Mouse (Mus musculus): ENCODE results near the gene Wnt6. TPM values are rescaled to one million over a fixed set of nuclear protein-coding genes. Genes with fewer than 3 reads are reported as not detected.

Gene Wnt6
- polyA plus RNA-seq (2015; fragmentation: Nextera tagmentation; extraction: Ambion mirVana), result 5.6 and 7.2 TPM in 2 replicates

- Histone ChIP-seq H3K4me1 (peaks cover 33% of the 10 kb centered on the region), H3K36me3 (replicated peaks) (no peaks in the 10 kb centered on the region), H3K4me3 (peak within 1 kb of the TSS; percentile 46), H3K27me3 (replicated peaks) (peaks cover 86% of the 10 kb centered on the region), H3K4me2 (peak within 1 kb of the TSS; percentile 94), H3K9ac (peak within 1 kb of the TSS; percentile 43), H3K9me3 (no peaks in the 10 kb centered on the region), H3K27ac (no peak within 1 kb of the TSS)
- WGBS, result 0% methylated on average over 1 of the region's 8 CpGs
- ATAC-seq (replicated peaks), result no peak
Observed at GRCm38 (mm10) chr1:74771845-74771930, at the start of gene Wnt6. TSS of gene Wnt6 (plus strand) at chr1:74771892.

- Histone ChIP-seq H3K9ac (no peak overlapping the region), H3K27ac (no peak overlapping the region), H3K27me3 (replicated peaks) (no peaks in the 10 kb centered on the region), H3K4me2 (no peak overlapping the region), H3K9me3 (no peaks in the 10 kb centered on the region), H3K4me3 (no peak overlapping the region), H3K4me1 (no peaks in the 10 kb centered on the region), H3K36me3 (replicated peaks) (no peaks in the 10 kb centered on the region)
- WGBS, result 76% methylated on average over 2 of the region's 2 CpGs
- ATAC-seq (replicated peaks), result no peak
Observed at GRCm38 (mm10) chr1:74723748-74724147, 47.9 kb upstream of the Wnt6 start.

- Histone ChIP-seq H3K4me1 (no peaks in the 10 kb centered on the region), H3K4me3 (no peak overlapping the region), H3K27me3 (replicated peaks) (no peaks in the 10 kb centered on the region), H3K27ac (no peak overlapping the region), H3K4me2 (no peak overlapping the region), H3K36me3 (replicated peaks) (no peaks in the 10 kb centered on the region), H3K9me3 (no peaks in the 10 kb centered on the region), H3K9ac (no peak overlapping the region)
- ATAC-seq (replicated peaks), result no peak
- 84% methylated on average over 5 of the region's 5 CpGs for WGBS
Observed at GRCm38 (mm10) chr1:74726114-74726513, 45.6 kb upstream of the Wnt6 start.

- Histone ChIP-seq H3K9ac (no peak overlapping the region), H3K4me3 (no peak overlapping the region), H3K27me3 (replicated peaks) (no peaks in the 10 kb centered on the region), H3K36me3 (replicated peaks) (no peaks in the 10 kb centered on the region), H3K4me2 (no peak overlapping the region), H3K4me1 (no peaks in the 10 kb centered on the region), H3K27ac (no peak overlapping the region), H3K9me3 (no peaks in the 10 kb centered on the region)
- 91% methylated on average over 5 of the region's 5 CpGs for WGBS
- no peak for ATAC-seq (replicated peaks)
Observed at GRCm38 (mm10) chr1:74726674-74727073, 45.0 kb upstream of the Wnt6 start.

- H3K27me3 ChIP-seq (replicated peaks), result no peaks in the 10 kb centered on the region
- no peak overlapping the region for H3K9ac ChIP-seq
- H3K27ac ChIP-seq, result no peak overlapping the region
- H3K9me3 ChIP-seq, result no peaks in the 10 kb centered on the region
- H3K4me2 ChIP-seq, result no peak overlapping the region
- no peak for ATAC-seq (replicated peaks)
- 81% methylated on average over 8 of the region's 8 CpGs for WGBS
- H3K36me3 ChIP-seq (replicated peaks), result no peaks in the 10 kb centered on the region
- no peak overlapping the region for H3K4me3 ChIP-seq
- no peaks in the 10 kb centered on the region for H3K4me1 ChIP-seq
Observed at GRCm38 (mm10) chr1:74728446-74728845, 43.2 kb upstream of the Wnt6 start.

- no peak overlapping the region for H3K9ac ChIP-seq
- H3K27ac ChIP-seq, result no peak overlapping the region
- no peaks in the 10 kb centered on the region for H3K4me1 ChIP-seq
- WGBS, result 91% methylated on average over 12 of the region's 12 CpGs
- H3K4me2 ChIP-seq, result no peak overlapping the region
- H3K4me3 ChIP-seq, result no peak overlapping the region
- no peak for ATAC-seq (replicated peaks)
- no peaks in the 10 kb centered on the region for H3K27me3 ChIP-seq (replicated peaks)
- no peaks in the 10 kb centered on the region for H3K9me3 ChIP-seq
- no peaks in the 10 kb centered on the region for H3K36me3 ChIP-seq (replicated peaks)
Observed at GRCm38 (mm10) chr1:74736977-74737376, 34.7 kb upstream of the Wnt6 start.

- WGBS, result 88% methylated on average over 7 of the region's 7 CpGs
- H3K4me2 ChIP-seq, result no peak overlapping the region
- H3K36me3 ChIP-seq (replicated peaks), result no peaks in the 10 kb centered on the region
- H3K4me3 ChIP-seq, result no peak overlapping the region
- H3K9ac ChIP-seq, result no peak overlapping the region
- ATAC-seq (replicated peaks), result no peak
- no peak overlapping the region for H3K27ac ChIP-seq
- H3K4me1 ChIP-seq, result no peaks in the 10 kb centered on the region
- H3K27me3 ChIP-seq (replicated peaks), result no peaks in the 10 kb centered on the region
- no peaks in the 10 kb centered on the region for H3K9me3 ChIP-seq
Observed at GRCm38 (mm10) chr1:74737500-74737899, 34.2 kb upstream of the Wnt6 start.

- 87% methylated on average over 7 of the region's 7 CpGs for WGBS
- no peaks in the 10 kb centered on the region for H3K36me3 ChIP-seq (replicated peaks)
- H3K9ac ChIP-seq, result no peak overlapping the region
- no peaks in the 10 kb centered on the region for H3K27me3 ChIP-seq (replicated peaks)
- H3K4me2 ChIP-seq, result no peak overlapping the region
- H3K4me3 ChIP-seq, result no peak overlapping the region
- no peaks in the 10 kb centered on the region for H3K4me1 ChIP-seq
- no peaks in the 10 kb centered on the region for H3K9me3 ChIP-seq
- H3K27ac ChIP-seq, result no peak overlapping the region
- ATAC-seq (replicated peaks), result no peak
Observed at GRCm38 (mm10) chr1:74740846-74741245, 30.8 kb upstream of the Wnt6 start.

- no peaks in the 10 kb centered on the region for H3K9me3 ChIP-seq
- no peak for ATAC-seq (replicated peaks)
- 73% methylated on average over 5 of the region's 5 CpGs for WGBS
Observed at GRCm38 (mm10) chr1:74747335-74747734, 24.4 kb upstream of the Wnt6 start.

GRCm38 (mm10) chr1:74748643-74749271 lies 22.9 kb upstream of the Wnt6 start, which contains the start of gene Prkag3:
TSS of gene Prkag3 (minus strand) at chr1:74749221.
- ATAC-seq (replicated peaks), result no peak
- no peak within 1 kb of the TSS for H3K4me3 ChIP-seq
- WGBS, result 7% methylated on average over 30 of the region's 30 CpGs

More at GRCm38 (mm10) chr1:74747335-74747734, 24.4 kb upstream of the Wnt6 start:
- Histone ChIP-seq H3K36me3 (replicated peaks) (no peaks in the 10 kb centered on the region), H3K4me2 (no peak overlapping the region), H3K4me3 (no peak overlapping the region), H3K9ac (no peak overlapping the region), H3K4me1 (peaks cover 4% of the 10 kb centered on the region; the same call in 1 of the 2 replicates), H3K27ac (no peak overlapping the region), H3K27me3 (replicated peaks) (peaks cover 11% of the 10 kb centered on the region; the same call in 1 of the 2 replicates)

GRCm38 (mm10) chr1:74749301-74749700 lies 22.4 kb upstream of the Wnt6 start:
- H3K4me2 ChIP-seq, result no peak overlapping the region
- H3K27ac ChIP-seq, result no peak overlapping the region
- no peak overlapping the region for H3K9ac ChIP-seq
- no peak for ATAC-seq (replicated peaks)
- H3K4me1 ChIP-seq, result peaks cover 4% of the 10 kb centered on the region; the same call in 1 of the 2 replicates
- no peaks in the 10 kb centered on the region for H3K9me3 ChIP-seq
- H3K27me3 ChIP-seq (replicated peaks), result peaks cover 11% of the 10 kb centered on the region; the same call in 1 of the 2 replicates
- WGBS, result 78% methylated on average over 7 of the region's 7 CpGs
- H3K4me3 ChIP-seq, result no peak overlapping the region
- H3K36me3 ChIP-seq (replicated peaks), result no peaks in the 10 kb centered on the region

More at GRCm38 (mm10) chr1:74748643-74749271, 22.9 kb upstream of the Wnt6 start, which contains the start of gene Prkag3:
- Histone ChIP-seq H3K9ac (no peak within 1 kb of the TSS), H3K36me3 (replicated peaks) (no peaks in the 10 kb centered on the region), H3K27me3 (replicated peaks) (peaks cover 11% of the 10 kb centered on the region; the same call in 1 of the 2 replicates), H3K4me2 (peak within 1 kb of the TSS; percentile 34), H3K9me3 (no peaks in the 10 kb centered on the region), H3K27ac (no peak within 1 kb of the TSS), H3K4me1 (peaks cover 4% of the 10 kb centered on the region; the same call in 1 of the 2 replicates)

- Histone ChIP-seq H3K9me3 (no peaks in the 10 kb centered on the region), H3K4me2 (no peak overlapping the region), H3K36me3 (replicated peaks) (no peaks in the 10 kb centered on the region), H3K27ac (no peak overlapping the region), H3K4me1 (peaks cover 4% of the 10 kb centered on the region; the same call in 1 of the 2 replicates), H3K9ac (no peak overlapping the region), H3K27me3 (replicated peaks) (peaks cover 11% of the 10 kb centered on the region; the same call in 1 of the 2 replicates), H3K4me3 (no peak overlapping the region)
- no peak for ATAC-seq (replicated peaks)
- WGBS, result 80% methylated on average over 4 of the region's 4 CpGs
Observed at GRCm38 (mm10) chr1:74750683-74751082, 21.0 kb upstream of the Wnt6 start.

GRCm38 (mm10) chr1:74752150-74752549 lies 19.5 kb upstream of the Wnt6 start:
- no peak for ATAC-seq (replicated peaks)
- H3K27me3 ChIP-seq (replicated peaks), result peaks cover 6% of the 10 kb centered on the region; the same call in 1 of the 2 replicates
- no peaks in the 10 kb centered on the region for H3K36me3 ChIP-seq (replicated peaks)
- H3K4me3 ChIP-seq, result no peak overlapping the region
- no peaks in the 10 kb centered on the region for H3K9me3 ChIP-seq
- no peak overlapping the region for H3K4me2 ChIP-seq
- WGBS, result 83% methylated on average over 8 of the region's 8 CpGs
- H3K9ac ChIP-seq, result no peak overlapping the region
- no peak overlapping the region for H3K27ac ChIP-seq
- peaks cover 4% of the 10 kb centered on the region; the same call in 1 of the 2 replicates for H3K4me1 ChIP-seq

Measured in midbrain, embryonic 15.5 days (tissue).